Mouse (Mus musculus) embryo, embryonic 10 days (tissue): ENCODE measurements around the gene Hist1h4k.

Experiments
- DNase-seq: peaks from one replicate; pipeline ENCODE4 v3.0.0-alpha.2; 2015; ENCODE audit warnings: low spot score

Gene Hist1h4k

GRCm38 (mm10) chr13:21718381-21719080 lies 31.8 kb downstream of the Hist1h4k start:
- DNase-seq: peak; percentile 67

GRCm38 (mm10) chr13:21717397-21718357 lies 32.6 kb downstream of the Hist1h4k start, which contains the start of gene Hist1h3h:
TSS of gene Hist1h3h (plus strand) at chr13:21717659.
- DNase-seq: peak; percentile 90

- peak; percentile 77 for DNase-seq
Measured at GRCm38 (mm10) chr13:21716540-21717391, 33.5 kb downstream of the Hist1h4k start.

- peak; percentile 96 for DNase-seq
Measured at GRCm38 (mm10) chr13:21715864-21716539, 34.3 kb downstream of the Hist1h4k start, which contains the start of the genes Hist1h2bl and Hist1h2ai. TSS of gene Hist1h2bl (minus strand) at chr13:21716143. TSS of gene Hist1h2ai (plus strand) at chr13:21716422.

- DNase-seq: peak; percentile 62
Measured at GRCm38 (mm10) chr13:21715131-21715863, 35.0 kb downstream of the Hist1h4k start.

- peak; percentile 82 for DNase-seq
Measured at GRCm38 (mm10) chr13:21714725-21715124, 35.6 kb downstream of the Hist1h4k start.

- DNase-seq: no peak
Measured at GRCm38 (mm10) chr13:21711698-21712097, 38.6 kb downstream of the Hist1h4k start.

GRCm38 (mm10) chr13:21710821-21711525 lies 39.3 kb downstream of the Hist1h4k start:
- DNase-seq: peak; percentile 78

GRCm38 (mm10) chr13:21710031-21710711 lies 40.1 kb downstream of the Hist1h4k start:
- peak; percentile 91 for DNase-seq

GRCm38 (mm10) chr13:21706669-21707068 lies 43.6 kb downstream of the Hist1h4k start:
- no peak for DNase-seq
